29 mouse cellular contexts compared by ENCODE assay signal in the genomic region with DNA sequence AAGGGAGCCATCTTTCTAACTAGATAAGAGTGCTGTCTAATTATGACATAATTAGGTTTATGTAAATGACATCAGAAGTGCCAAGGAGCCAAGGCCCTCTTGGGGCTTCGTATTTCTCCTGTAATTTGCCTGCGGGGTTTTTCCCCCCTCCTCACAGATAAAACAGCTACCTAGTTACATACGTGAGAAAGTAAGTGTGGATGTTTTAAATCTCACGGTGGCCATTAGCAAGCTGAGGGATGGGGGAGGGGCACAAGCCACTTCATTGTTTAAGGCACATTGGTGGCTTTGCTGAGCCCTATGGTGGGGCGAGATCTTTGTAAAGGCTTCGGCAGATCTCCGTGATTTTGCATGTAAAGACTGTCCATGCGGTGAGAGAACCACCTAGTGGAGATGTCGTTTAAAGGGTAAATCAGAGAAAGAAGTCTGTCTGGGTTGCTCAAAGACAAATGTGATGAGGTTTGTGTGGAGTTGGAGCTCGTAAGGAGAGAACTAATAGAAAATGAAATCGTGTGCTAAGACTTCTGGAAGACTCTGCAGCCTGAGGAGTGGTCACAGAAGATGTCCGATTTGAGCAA. TPM values are rescaled to one million over a fixed set of nuclear protein-coding genes. Genes with fewer than 3 reads are reported as not detected.
DNase-seq lines count a peak whose midpoint lies in the region; ATAC-seq and TF ChIP-seq lines count a peak whose summit lies in the region.
"Had no signal": no experiment of that assay in that cellular context is flagged by ENCODE, and none has a peak within 500 bp of the region (broad histone marks: within the 10 kb centered on the region; RNA-seq: fewer than 3 reads in every experiment).

No protein-coding gene starts in this region.

- no peaks in the 10 kb centered on the region for H3K4me1 ChIP-seq in intestine, postnatal 0 days (replicated peaks; ENCODE audit: control insufficient read depth, insufficient read depth, low read length)
- 0 out of 2 replicates have a peak, but pooled peaks cover 4% of the 10 kb centered on the region for H3K4me1 ChIP-seq in intestine, embryonic 15.5 days (replicated peaks)
- no peaks in the 10 kb centered on the region for H3K4me1 ChIP-seq in lung, postnatal 0 days (ENCODE audit: insufficient read depth, low read depth, low read length)
- H3K4me1 ChIP-seq in CH12.LX (ENCODE audit: control insufficient read depth in 1 of 2, insufficient read depth in 2 of 2) = peaks cover 11 to 35% of the 10 kb centered on the region in 2 experiments; a peak in 3 of 4 replicates
- peaks cover 8% of the 10 kb centered on the region; the same call in 1 of the 2 replicates for H3K4me1 ChIP-seq in neural tube, embryonic 15.5 days

- peak; percentile 32 for TF ChIP-seq CTCF in intestine, postnatal 0 days (IDR thresholded peaks at IDR 0.05; ENCODE audit: low read depth)
- peak; percentile 13; the same call in 1 of the 2 replicates for TF ChIP-seq CTCF in lung, postnatal 0 days (IDR thresholded peaks at IDR 0.05)
- peak in 1 of 2 experiments; percentile 62; a peak in 2 of 4 replicates for TF ChIP-seq CTCF in CH12.LX (conservative IDR thresholded peaks at IDR 0.05 in 1 of 2, IDR thresholded peaks at IDR 0.05 in 1 of 2; ENCODE audit: low read depth in 2 of 2, low read length in 2 of 2)

- 48% methylated on average over 12 of the region's 12 CpGs for WGBS in intestine, postnatal 0 days
- WGBS in intestine, embryonic 15.5 days = 49% methylated on average over 12 of the region's 12 CpGs
- 41% methylated on average over 12 of the region's 12 CpGs for WGBS in lung, postnatal 0 days
- WGBS in neural tube, embryonic 15.5 days = 41% methylated on average over 12 of the region's 12 CpGs

- dilution Hi-C loops in CH12.LX (cut with MboI; ENCODE audit: extremely low pct_ligation_motif_present, extremely low pct_unique_long_range_greater_than_20kb, low sequenced_read_pairs) = no loop called here

- no peak overlapping the region for H3K4me2 ChIP-seq in intestine, postnatal 0 days (replicated peaks; ENCODE audit: low read depth)
- no peak overlapping the region for H3K4me2 ChIP-seq in intestine, embryonic 15.5 days (replicated peaks)
- H3K4me2 ChIP-seq in lung, postnatal 0 days (replicated peaks; ENCODE audit: low read depth, low read length) = no peak overlapping the region
- H3K4me2 ChIP-seq in CH12.LX (ENCODE audit: insufficient read depth, low read depth, poor library complexity, severe bottlenecking) = peak overlapping the region; percentile 64; the same call in 1 of the 2 replicates
- no peak overlapping the region for H3K4me2 ChIP-seq in neural tube, embryonic 15.5 days
- H3K4me2 ChIP-seq: forebrain, embryonic 13.5 days; heart, embryonic 11.5 days had no signal

- no peaks in the 10 kb centered on the region for H3K27me3 ChIP-seq in intestine, postnatal 0 days (replicated peaks; ENCODE audit: control insufficient read depth, insufficient read depth, low read length)
- H3K27me3 ChIP-seq in intestine, embryonic 15.5 days (replicated peaks) = no peaks in the 10 kb centered on the region
- no peaks in the 10 kb centered on the region for H3K27me3 ChIP-seq in lung, postnatal 0 days (replicated peaks; ENCODE audit: insufficient read depth, low read length)
- no peaks in the 10 kb centered on the region for H3K27me3 ChIP-seq in CH12.LX (replicated peaks)
- no peaks in the 10 kb centered on the region for H3K27me3 ChIP-seq in neural tube, embryonic 15.5 days (replicated peaks)
- H3K27me3 ChIP-seq: forebrain, embryonic 13.5 days had no signal

- no peak overlapping the region for H3K4me3 ChIP-seq in intestine, postnatal 0 days (ENCODE audit: low read depth, low read length)
- H3K4me3 ChIP-seq in intestine, embryonic 15.5 days (replicated peaks) = no peak overlapping the region
- H3K4me3 ChIP-seq in lung, postnatal 0 days (ENCODE audit: low read depth, low read length) = no peak overlapping the region
- no peak overlapping the region for H3K4me3 ChIP-seq in CH12.LX (replicated peaks in 1 of 3; ENCODE audit: low read depth in 2 of 3, low read length in 2 of 3, poor library complexity in 1 of 3)
- H3K4me3 ChIP-seq in neural tube, embryonic 15.5 days (replicated peaks) = no peak overlapping the region
- H3K4me3 ChIP-seq: forebrain, embryonic 13.5 days; left cerebral cortex, adult 2 months; megakaryocyte, embryonic 14.5 days had no signal

- no peak for ATAC-seq in intestine, postnatal 0 days
- ATAC-seq in intestine, embryonic 15.5 days = no peak
- ATAC-seq in lung, postnatal 0 days = no peak
- peak; percentile 58 for ATAC-seq in neural tube, embryonic 15.5 days (ENCODE audit: low FRiP score)
- ATAC-seq: forebrain, embryonic 13.5 days had no signal

- no peak for TF ChIP-seq EP300 in lung, postnatal 0 days (IDR thresholded peaks at IDR 0.05)
- TF ChIP-seq EP300 in CH12.LX (IDR thresholded peaks at IDR 0.05; ENCODE audit: low read length) = 0 out of 2 replicates have a peak, but pooled peaks have one; percentile 37

- TF ChIP-seq RAD21 in CH12.LX (IDR thresholded peaks at IDR 0.05; ENCODE audit: low read depth, low read length) = peak; percentile 60

- DNase-seq in lung, postnatal 0 days (ENCODE audit: low spot score) = no peak
- DNase-seq in lung, postnatal 10 days = no peak
- DNase-seq in CH12.LX (ENCODE audit: extremely low read depth) = peak; percentile 64
- no peak for DNase-seq in MN1 (ENCODE audit: low spot score)
- DNase-seq: adrenal gland, postnatal 10 days; cerebellum, adult 8-10 months; cerebellum, postnatal 36 days; gastrocnemius, postnatal 10 days; heart, adult 11 months; kidney, adult 9 months; kidney, postnatal 4 days; lung, postnatal 36 days; thymus, postnatal 14 days had no signal

- H3K9ac ChIP-seq in intestine, postnatal 0 days (ENCODE audit: low read depth, low read length) = no peak overlapping the region
- H3K9ac ChIP-seq in intestine, embryonic 15.5 days = no peak overlapping the region
- no peak overlapping the region for H3K9ac ChIP-seq in lung, postnatal 0 days (replicated peaks; ENCODE audit: low read depth)
- H3K9ac ChIP-seq in CH12.LX (ENCODE audit: insufficient read depth, low read depth) = no peak overlapping the region
- no peak overlapping the region for H3K9ac ChIP-seq in neural tube, embryonic 15.5 days (replicated peaks)
- H3K9ac ChIP-seq: forebrain, embryonic 13.5 days had no signal

- in situ Hi-C loops in CH12.LX (cut with MboI; ENCODE audit: low pct_ligation_motif_present, low pct_unique_long_range_greater_than_20kb, low sequenced_read_pairs) = loop anchor here (5.0 kb wide), 1 partner anchor 197 kb away; no protein-coding TSS in a partner anchor

- TF ChIP-seq POLR2A in CH12.LX (IDR thresholded peaks at IDR 0.05; ENCODE audit: low read depth, low read length) = no peak

- H3K36me3 ChIP-seq in intestine, postnatal 0 days (ENCODE audit: control insufficient read depth, insufficient read depth) = no peaks in the 10 kb centered on the region
- no peaks in the 10 kb centered on the region for H3K36me3 ChIP-seq in intestine, embryonic 15.5 days
- no peaks in the 10 kb centered on the region for H3K36me3 ChIP-seq in lung, postnatal 0 days (ENCODE audit: insufficient read depth, low read length)
- no peaks in the 10 kb centered on the region for H3K36me3 ChIP-seq in CH12.LX (replicated peaks in 1 of 2; ENCODE audit: control insufficient read depth in 1 of 2, insufficient read depth in 1 of 2, low read length in 1 of 2)
- H3K36me3 ChIP-seq in neural tube, embryonic 15.5 days = peaks cover 22% of the 10 kb centered on the region

- no peaks in the 10 kb centered on the region for H3K79me2 ChIP-seq in CH12.LX (replicated peaks; ENCODE audit: control insufficient read depth, extremely low read depth, insufficient read depth, poor library complexity, severe bottlenecking)

- no peaks in the 10 kb centered on the region for H3K9me3 ChIP-seq in intestine, postnatal 0 days (ENCODE audit: control insufficient read depth)
- no peaks in the 10 kb centered on the region for H3K9me3 ChIP-seq in intestine, embryonic 15.5 days
- no peaks in the 10 kb centered on the region for H3K9me3 ChIP-seq in lung, postnatal 0 days (ENCODE audit: low read length)
- peaks cover 9% of the 10 kb centered on the region for H3K9me3 ChIP-seq in CH12.LX (replicated peaks; ENCODE audit: low read length)
- no peaks in the 10 kb centered on the region for H3K9me3 ChIP-seq in neural tube, embryonic 15.5 days (replicated peaks)
- H3K9me3 ChIP-seq: forebrain, embryonic 13.5 days had no signal

- H3K27ac ChIP-seq in intestine, postnatal 0 days (ENCODE audit: low read depth, low read length) = no peak overlapping the region
- no peak overlapping the region for H3K27ac ChIP-seq in intestine, embryonic 15.5 days
- H3K27ac ChIP-seq in lung, postnatal 0 days (ENCODE audit: low read length) = no peak overlapping the region
- no peak overlapping the region for H3K27ac ChIP-seq in CH12.LX (ENCODE audit: insufficient read depth, low read depth)
- no peak overlapping the region for H3K27ac ChIP-seq in neural tube, embryonic 15.5 days (replicated peaks)
- H3K27ac ChIP-seq: forebrain, embryonic 13.5 days; left cerebral cortex, adult 2 months had no signal

RNA-seq across cellular contexts. Expression of a gene that starts 16.4 kb away (rescaled TPM):
- polyA plus RNA-seq in intestine, postnatal 0 days (2015; fragmentation: Nextera tagmentation; extraction: Ambion mirVana) = 5.5 and 5.8 TPM in 2 replicates
- polyA plus RNA-seq in intestine, embryonic 15.5 days (2015; fragmentation: Nextera tagmentation; extraction: Ambion mirVana) = 10.3 and 10.5 TPM in 2 replicates
- polyA plus RNA-seq in lung, postnatal 0 days (2015; fragmentation: Nextera tagmentation; extraction: Ambion mirVana) = 8.3 and 8.7 TPM in 2 replicates
- total RNA-seq in CH12.LX (2012; rRNA removed) (11.5 and 13.0 TPM in 2 replicates), CH12.LX (2014; rRNA removed) (13.0 and 15.5 TPM in 2 replicates)
- polyA plus RNA-seq in CH12.LX (2012; ENCODE audit: insufficient read length, low read depth) = 14.5 and 16.1 TPM in 2 replicates
- polyA plus RNA-seq in neural tube, embryonic 15.5 days (2015; fragmentation: Nextera tagmentation; extraction: Ambion mirVana) = 17.9 and 18.9 TPM in 2 replicates

RNA-seq across cellular contexts. Expression of a gene that starts 42.5 kb away (rescaled TPM):
- 1.4 and 1.5 TPM in 2 replicates for polyA plus RNA-seq in intestine, postnatal 0 days (2015; fragmentation: Nextera tagmentation; extraction: Ambion mirVana)
- polyA plus RNA-seq in intestine, embryonic 15.5 days (2015; fragmentation: Nextera tagmentation; extraction: Ambion mirVana) = 2.1 and 2.5 TPM in 2 replicates
- not detected in 2 replicates for polyA plus RNA-seq in lung, postnatal 0 days (2015; fragmentation: Nextera tagmentation; extraction: Ambion mirVana)
- 0.38 and 1.1 TPM in 2 replicates for total RNA-seq in CH12.LX (2012; rRNA removed)
- 0.20 and 0.31 TPM in 2 replicates for total RNA-seq in CH12.LX (2014; rRNA removed)
- 0.40 and 0.51 TPM in 2 replicates for polyA plus RNA-seq in CH12.LX (2012; ENCODE audit: insufficient read length, low read depth)
- 76.6 and 90.0 TPM in 2 replicates for polyA plus RNA-seq in neural tube, embryonic 15.5 days (2015; fragmentation: Nextera tagmentation; extraction: Ambion mirVana)
- total RNA-seq: hematopoietic stem cell, adult 5-6 weeks; monocyte, adult 5-6 weeks had no signal
- polyA plus RNA-seq: heart, embryonic 11.5 days; heart, postnatal 0 days; spleen, adult 2 months had no signal

RNA-seq across cellular contexts. Expression of a gene that starts 45.3 kb away (rescaled TPM):
- polyA plus RNA-seq in intestine, postnatal 0 days (2015; fragmentation: Nextera tagmentation; extraction: Ambion mirVana) = 18.2 and 23.2 TPM in 2 replicates
- polyA plus RNA-seq in intestine, embryonic 15.5 days (2015; fragmentation: Nextera tagmentation; extraction: Ambion mirVana) = 13.8 and 17.1 TPM in 2 replicates
- not detected in 2 replicates for polyA plus RNA-seq in lung, postnatal 0 days (2015; fragmentation: Nextera tagmentation; extraction: Ambion mirVana)
- total RNA-seq in CH12.LX (2012; rRNA removed) (0.97 and 1.4 TPM in 2 replicates), CH12.LX (2014; rRNA removed) (1.9 TPM in 2 replicates)
- polyA plus RNA-seq in CH12.LX (2012; ENCODE audit: insufficient read length, low read depth) = 3.6 TPM in 2 replicates
- polyA plus RNA-seq in neural tube, embryonic 15.5 days (2015; fragmentation: Nextera tagmentation; extraction: Ambion mirVana) = 0.60 TPM in 1 of 2 replicates, not detected in the other
- total RNA-seq: adrenal gland, postnatal 10 days; gastrocnemius, postnatal 10 days; hematopoietic stem cell, adult 5-6 weeks; layer of hippocampus, postnatal 10 days; left cerebral cortex, adult 2 months; left cerebral cortex, postnatal 36 days; monocyte, adult 5-6 weeks had no signal
- polyA plus RNA-seq: C2C12; embryonic facial prominence, embryonic 14.5 days; forebrain, embryonic 13.5 days; heart, embryonic 11.5 days; heart, postnatal 0 days; neural tube, embryonic 11.5 days had no signal

RNA-seq across cellular contexts. Expression of a gene that starts 55.1 kb away (rescaled TPM):
- polyA plus RNA-seq in intestine, postnatal 0 days (2015; fragmentation: Nextera tagmentation; extraction: Ambion mirVana) = 5.1 TPM in 2 replicates
- polyA plus RNA-seq in intestine, embryonic 15.5 days (2015; fragmentation: Nextera tagmentation; extraction: Ambion mirVana) = 10.1 and 11.8 TPM in 2 replicates
- polyA plus RNA-seq in lung, postnatal 0 days (2015; fragmentation: Nextera tagmentation; extraction: Ambion mirVana) = 13.2 and 14.3 TPM in 2 replicates
- total RNA-seq in CH12.LX (2012; rRNA removed) = 5.6 and 8.2 TPM in 2 replicates
- 2.3 and 3.0 TPM in 2 replicates for total RNA-seq in CH12.LX (2014; rRNA removed)
- 8.1 and 8.9 TPM in 2 replicates for polyA plus RNA-seq in CH12.LX (2012; ENCODE audit: insufficient read length, low read depth)
- 9.8 and 13.1 TPM in 2 replicates for polyA plus RNA-seq in neural tube, embryonic 15.5 days (2015; fragmentation: Nextera tagmentation; extraction: Ambion mirVana)

Comparison
In these comparisons a context has a peak if more than half of its experiments do, and no peak if none do; other contexts are left out.
1. RNA of a gene that starts 42.5 kb away (polyA plus RNA-seq): 76.6 to 90.0 TPM in neural tube, embryonic 15.5 days; 2.1 to 2.5 TPM in intestine, embryonic 15.5 days, 1.4 to 1.5 TPM in intestine, postnatal 0 days, 0.40 to 0.51 TPM in CH12.LX and not detected in lung, postnatal 0 days; every median in the first group is over 10 times any median in the second.